Mouse (Mus musculus): ENCODE data around the gene Pla2r1. TPM values are rescaled to one million over a fixed set of nuclear protein-coding genes. Genes with fewer than 3 reads are reported as not detected.

Pla2r1 gene
- polyA plus RNA-seq, 1 experiment from 2014 or later, result 1.0 TPM

GRCm38 (mm10) chr2:60532495-60532894, 20.6 kb downstream of the Pla2r1 start:
- Histone ChIP-seq H3K27ac (ENCODE audit: low read depth, low read length) (no peak overlapping the region), H3K9ac (ENCODE audit: low read length) (no peak overlapping the region), H3K4me3 (ENCODE audit: low read depth, low read length) (no peak overlapping the region), H3K36me3 (ENCODE audit: control insufficient read depth, insufficient read depth, low read length) (no peaks in the 10 kb centered on the region), H3K27me3 (ENCODE audit: control insufficient read depth, insufficient read depth, low read length) (no peaks in the 10 kb centered on the region), H3K9me3 (ENCODE audit: control insufficient read depth, low read length) (no peaks in the 10 kb centered on the region), H3K4me2 (ENCODE audit: low read depth) (no peak overlapping the region), H3K4me1 (ENCODE audit: control insufficient read depth, insufficient read depth, low read length) (no peaks in the 10 kb centered on the region)
- WGBS, result 68% methylated on average over 5 of the region's 5 CpGs
- DNase-seq (ENCODE audit: low spot score) (no peak), ATAC-seq (ENCODE audit: insufficient read depth, low FRiP score, low TSS enrichment) (no peak)

- H3K9ac ChIP-seq (ENCODE audit: low read length), result no peak overlapping the region
- WGBS, result 62% methylated on average over 8 of the region's 8 CpGs
- no peak for DNase-seq (ENCODE audit: low spot score)
- H3K4me3 ChIP-seq (ENCODE audit: low read depth, low read length), result no peak overlapping the region
- no peak overlapping the region for H3K27ac ChIP-seq (ENCODE audit: low read depth, low read length)
- no peak for ATAC-seq (ENCODE audit: insufficient read depth, low FRiP score, low TSS enrichment)
- no peaks in the 10 kb centered on the region for H3K27me3 ChIP-seq (ENCODE audit: control insufficient read depth, insufficient read depth, low read length)
- H3K4me2 ChIP-seq (ENCODE audit: low read depth), result no peak overlapping the region
- no peaks in the 10 kb centered on the region for H3K36me3 ChIP-seq (ENCODE audit: control insufficient read depth, insufficient read depth, low read length)
- H3K4me1 ChIP-seq (ENCODE audit: control insufficient read depth, insufficient read depth, low read length), result no peaks in the 10 kb centered on the region
- no peaks in the 10 kb centered on the region for H3K9me3 ChIP-seq (ENCODE audit: control insufficient read depth, low read length)
Measured at GRCm38 (mm10) chr2:60515817-60516216, 37.3 kb downstream of the Pla2r1 start.

DNA sequence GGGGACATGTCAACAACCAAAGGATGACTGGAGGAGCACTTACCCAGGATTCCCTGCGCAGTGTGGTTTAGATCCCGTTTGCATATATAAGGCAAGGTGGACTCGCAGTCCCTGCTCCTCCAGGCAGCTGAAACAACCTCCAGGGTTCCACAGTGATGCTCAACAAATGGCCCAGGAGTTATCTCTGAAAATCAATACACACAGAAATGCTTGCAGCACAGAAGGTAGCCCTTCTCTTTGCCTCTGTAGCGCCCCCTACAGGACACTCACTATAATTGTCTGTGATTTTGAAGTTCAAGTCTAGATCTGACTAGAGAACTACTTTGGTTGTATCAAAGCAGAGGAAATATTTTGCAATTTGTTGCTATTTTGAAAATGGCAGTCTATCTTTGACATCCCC, 38.2 kb downstream of the Pla2r1 start:
- Histone ChIP-seq H3K36me3 (ENCODE audit: control insufficient read depth, insufficient read depth, low read length) (no peaks in the 10 kb centered on the region), H3K27me3 (ENCODE audit: control insufficient read depth, insufficient read depth, low read length) (no peaks in the 10 kb centered on the region), H3K4me1 (ENCODE audit: control insufficient read depth, insufficient read depth, low read length) (no peaks in the 10 kb centered on the region), H3K9me3 (ENCODE audit: control insufficient read depth, low read length) (no peaks in the 10 kb centered on the region), H3K27ac (ENCODE audit: low read depth, low read length) (no peak overlapping the region), H3K9ac (ENCODE audit: low read length) (no peak overlapping the region), H3K4me2 (ENCODE audit: low read depth) (no peak overlapping the region), H3K4me3 (ENCODE audit: low read depth, low read length) (no peak overlapping the region)
- ATAC-seq (ENCODE audit: insufficient read depth, low FRiP score, low TSS enrichment) (no peak), DNase-seq (ENCODE audit: low spot score) (no peak)
- WGBS, result 69% methylated on average over 4 of the region's 4 CpGs

DNA sequence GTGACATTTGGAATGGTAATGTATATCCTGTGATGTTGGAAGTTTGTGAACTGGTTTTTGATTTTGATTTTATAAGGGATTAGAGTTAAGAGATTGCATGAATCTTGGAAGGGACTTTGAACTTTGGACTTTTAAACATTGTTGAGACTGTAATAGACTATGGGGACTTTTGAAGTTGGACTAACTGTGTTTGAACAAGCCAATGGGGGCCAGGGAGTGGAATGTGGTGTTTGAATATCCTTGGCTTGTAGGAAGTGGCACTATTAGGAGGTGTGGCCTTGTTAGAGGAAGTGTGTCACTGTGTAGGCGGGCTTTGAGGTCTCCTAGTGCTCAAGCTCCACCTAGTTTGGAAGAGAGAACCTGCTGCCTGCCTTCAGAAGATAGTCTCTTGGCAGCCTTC, 42.4 kb downstream of the Pla2r1 start:
- no peak overlapping the region for H3K27ac ChIP-seq (ENCODE audit: low read depth, low read length)
- no peaks in the 10 kb centered on the region for H3K36me3 ChIP-seq (ENCODE audit: control insufficient read depth, insufficient read depth, low read length)
- no peak overlapping the region for H3K4me3 ChIP-seq (ENCODE audit: low read depth, low read length)
- H3K4me1 ChIP-seq (ENCODE audit: control insufficient read depth, insufficient read depth, low read length), result no peaks in the 10 kb centered on the region
- ATAC-seq (ENCODE audit: insufficient read depth, low FRiP score, low TSS enrichment) (no peak), DNase-seq (ENCODE audit: low spot score) (no peak)
- no peak overlapping the region for H3K9ac ChIP-seq (ENCODE audit: low read length)
- WGBS, result 81% methylated on average over 1 of the region's 1 CpGs
- no peaks in the 10 kb centered on the region for H3K27me3 ChIP-seq (ENCODE audit: control insufficient read depth, insufficient read depth, low read length)
- no peaks in the 10 kb centered on the region for H3K9me3 ChIP-seq (ENCODE audit: control insufficient read depth, low read length)
- no peak overlapping the region for H3K4me2 ChIP-seq (ENCODE audit: low read depth)

DNA sequence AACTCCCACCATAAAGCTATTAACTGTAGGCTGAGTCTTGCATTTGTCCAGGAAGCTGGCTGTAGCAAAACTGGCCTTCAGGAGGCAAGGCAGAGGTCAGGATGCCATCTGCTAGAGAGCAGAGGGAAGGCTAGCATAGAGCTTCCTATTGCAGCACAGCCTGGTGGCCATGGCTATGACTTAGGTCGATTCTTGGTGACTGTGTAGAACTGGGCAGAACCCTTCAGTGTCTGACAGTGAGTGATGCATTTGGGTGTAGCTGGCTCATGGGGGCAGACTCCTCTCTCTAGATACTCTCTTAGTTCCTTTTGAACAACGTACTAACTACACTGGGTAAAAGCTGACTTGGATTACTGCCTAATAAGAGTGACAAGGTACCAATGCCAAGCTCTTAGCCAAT, 48.0 kb downstream of the Pla2r1 start:
- Histone ChIP-seq H3K27me3 (ENCODE audit: control insufficient read depth, insufficient read depth, low read length) (no peaks in the 10 kb centered on the region), H3K4me2 (ENCODE audit: low read depth) (no peak overlapping the region), H3K4me3 (ENCODE audit: low read depth, low read length) (no peak overlapping the region), H3K9me3 (ENCODE audit: control insufficient read depth, low read length) (no peaks in the 10 kb centered on the region), H3K9ac (ENCODE audit: low read length) (no peak overlapping the region), H3K4me1 (ENCODE audit: control insufficient read depth, insufficient read depth, low read length) (no peaks in the 10 kb centered on the region), H3K36me3 (ENCODE audit: control insufficient read depth, insufficient read depth, low read length) (no peaks in the 10 kb centered on the region), H3K27ac (ENCODE audit: low read depth, low read length) (no peak overlapping the region)
- no peak for DNase-seq (ENCODE audit: low spot score)
- WGBS, result 48% methylated on average over 2 of the region's 2 CpGs
- ATAC-seq (ENCODE audit: insufficient read depth, low FRiP score, low TSS enrichment), result no peak

- H3K9ac ChIP-seq (ENCODE audit: low read length), result no peak overlapping the region
- H3K4me3 ChIP-seq (ENCODE audit: low read depth, low read length), result no peak overlapping the region
- WGBS, result 53% methylated on average over 2 of the region's 2 CpGs
- H3K4me1 ChIP-seq (ENCODE audit: control insufficient read depth, insufficient read depth, low read length), result no peaks in the 10 kb centered on the region
- H3K4me2 ChIP-seq (ENCODE audit: low read depth), result no peak overlapping the region
- no peaks in the 10 kb centered on the region for H3K9me3 ChIP-seq (ENCODE audit: control insufficient read depth, low read length)
- no peaks in the 10 kb centered on the region for H3K27me3 ChIP-seq (ENCODE audit: control insufficient read depth, insufficient read depth, low read length)
- H3K27ac ChIP-seq (ENCODE audit: low read depth, low read length), result no peak overlapping the region
- no peaks in the 10 kb centered on the region for H3K36me3 ChIP-seq (ENCODE audit: control insufficient read depth, insufficient read depth, low read length)
- DNase-seq (ENCODE audit: low spot score) (no peak), ATAC-seq (ENCODE audit: insufficient read depth, low FRiP score, low TSS enrichment) (no peak)
Measured at GRCm38 (mm10) chr2:60504718-60505117, 48.4 kb downstream of the Pla2r1 start.

DNA sequence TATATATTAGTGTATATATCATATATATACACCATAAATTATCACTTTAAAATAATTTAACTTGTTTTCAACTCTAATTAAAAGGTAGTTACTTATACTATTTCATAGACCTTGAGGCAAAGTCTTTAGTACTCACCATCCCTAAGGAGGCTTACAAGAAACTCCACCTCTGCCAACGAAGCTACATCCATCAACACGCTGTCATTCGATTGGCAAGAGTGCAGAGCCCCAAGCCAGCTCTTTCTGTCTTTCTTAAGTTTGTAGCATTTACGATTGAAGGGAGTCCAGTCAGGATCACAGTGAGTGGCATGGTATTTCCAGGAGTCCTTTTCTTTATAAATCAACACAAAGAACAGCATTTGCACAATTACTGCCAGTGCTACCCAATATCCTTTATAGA, 49.1 kb downstream of the Pla2r1 start:
- Histone ChIP-seq H3K4me1 (ENCODE audit: control insufficient read depth, insufficient read depth, low read length) (no peaks in the 10 kb centered on the region), H3K27me3 (ENCODE audit: control insufficient read depth, insufficient read depth, low read length) (no peaks in the 10 kb centered on the region), H3K4me2 (ENCODE audit: low read depth) (no peak overlapping the region), H3K36me3 (ENCODE audit: control insufficient read depth, insufficient read depth, low read length) (no peaks in the 10 kb centered on the region), H3K27ac (ENCODE audit: low read depth, low read length) (no peak overlapping the region), H3K4me3 (ENCODE audit: low read depth, low read length) (no peak overlapping the region), H3K9ac (ENCODE audit: low read length) (no peak overlapping the region), H3K9me3 (ENCODE audit: control insufficient read depth, low read length) (no peaks in the 10 kb centered on the region)
- no peak for ATAC-seq (ENCODE audit: insufficient read depth, low FRiP score, low TSS enrichment)
- 79% methylated on average over 4 of the region's 4 CpGs for WGBS
- no peak for DNase-seq (ENCODE audit: low spot score)

DNA sequence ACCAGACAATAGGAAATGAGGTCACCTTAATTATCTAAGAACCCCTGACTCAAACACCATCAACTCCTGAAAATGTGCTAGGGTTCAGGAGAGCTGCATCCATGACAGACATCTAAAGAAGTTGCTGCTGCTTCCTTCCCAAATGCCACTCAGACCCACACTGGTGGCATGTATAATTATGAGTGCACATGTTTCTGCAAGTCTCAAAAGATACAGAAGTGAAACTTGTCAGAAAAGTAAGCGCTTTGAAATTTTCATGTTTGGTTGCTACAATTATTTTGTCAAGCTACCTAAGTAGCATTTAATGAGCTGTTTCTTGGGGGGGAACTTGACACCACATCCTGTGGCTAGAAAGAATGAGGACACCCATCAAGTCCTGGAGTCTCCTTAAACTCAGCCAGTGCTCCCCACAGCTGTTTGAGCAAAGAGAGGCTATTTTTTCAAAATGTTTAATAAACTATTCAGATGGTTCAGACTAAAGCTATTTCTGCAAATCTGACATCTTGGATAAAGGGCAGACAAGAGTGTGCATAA, 52.5 kb downstream of the Pla2r1 start:
- H3K9ac ChIP-seq (ENCODE audit: low read length), result no peak overlapping the region
- no peak overlapping the region for H3K4me2 ChIP-seq (ENCODE audit: low read depth)
- no peaks in the 10 kb centered on the region for H3K9me3 ChIP-seq (ENCODE audit: control insufficient read depth, low read length)
- no peaks in the 10 kb centered on the region for H3K27me3 ChIP-seq (ENCODE audit: control insufficient read depth, insufficient read depth, low read length)
- no peak overlapping the region for H3K27ac ChIP-seq (ENCODE audit: low read depth, low read length)
- no peak overlapping the region for H3K4me3 ChIP-seq (ENCODE audit: low read depth, low read length)
- no peaks in the 10 kb centered on the region for H3K4me1 ChIP-seq (ENCODE audit: control insufficient read depth, insufficient read depth, low read length)
- ATAC-seq (ENCODE audit: insufficient read depth, low FRiP score, low TSS enrichment) (no peak), DNase-seq (ENCODE audit: low spot score) (no peak)
- H3K36me3 ChIP-seq (ENCODE audit: control insufficient read depth, insufficient read depth, low read length), result no peaks in the 10 kb centered on the region
- WGBS, result 86% methylated on average over 1 of the region's 1 CpGs

GRCm38 (mm10) chr2:60479906-60480305, 73.2 kb downstream of the Pla2r1 start:
- H3K36me3 ChIP-seq (ENCODE audit: control insufficient read depth, insufficient read depth, low read length), result no peaks in the 10 kb centered on the region
- H3K9ac ChIP-seq (ENCODE audit: low read length), result no peak overlapping the region
- H3K27ac ChIP-seq (ENCODE audit: low read depth, low read length), result no peak overlapping the region
- DNase-seq (ENCODE audit: low spot score), result no peak
- ATAC-seq (ENCODE audit: insufficient read depth, low FRiP score, low TSS enrichment), result no peak
- no peaks in the 10 kb centered on the region for H3K9me3 ChIP-seq (ENCODE audit: control insufficient read depth, low read length)
- WGBS, result 93% methylated on average over 7 of the region's 7 CpGs
- no peaks in the 10 kb centered on the region for H3K27me3 ChIP-seq (ENCODE audit: control insufficient read depth, insufficient read depth, low read length)
- H3K4me1 ChIP-seq (ENCODE audit: control insufficient read depth, insufficient read depth, low read length), result no peaks in the 10 kb centered on the region
- no peak overlapping the region for H3K4me3 ChIP-seq (ENCODE audit: low read depth, low read length)
- no peak overlapping the region for H3K4me2 ChIP-seq (ENCODE audit: low read depth)
